11 mouse cellular contexts compared by ENCODE assay signal in genomic region chrX:21484414-21484813, GRCm38 (mm10). TPM values are rescaled to one million over a fixed set of nuclear protein-coding genes. Genes with fewer than 3 reads are reported as not detected.
DNase-seq lines count a peak whose midpoint lies in the region; ATAC-seq lines count a peak whose summit lies in the region.
"Had no signal": no experiment of that assay in that cellular context is flagged by ENCODE, and none has a peak within 500 bp of the region (broad histone marks: within the 10 kb centered on the region; RNA-seq: fewer than 3 reads in every experiment).

Agtr2 (plus strand) TSS chrX:21484544.

- WGBS in embryonic facial prominence, embryonic 11.5 days: 67% methylated on average over 5 of the region's 5 CpGs
- WGBS in embryonic facial prominence, embryonic 10.5 days: 75% methylated on average over 5 of the region's 5 CpGs
- 50% methylated on average over 5 of the region's 5 CpGs for WGBS in kidney, embryonic 16.5 days
- 55% methylated on average over 5 of the region's 5 CpGs for WGBS in neural tube, embryonic 15.5 days

- H3K27ac ChIP-seq in embryonic facial prominence, embryonic 11.5 days (replicated peaks; ENCODE audit: low read depth, low read length): no peak within 1 kb of the TSS
- no peak within 1 kb of the TSS for H3K27ac ChIP-seq in embryonic facial prominence, embryonic 10.5 days (replicated peaks)
- no peak within 1 kb of the TSS for H3K27ac ChIP-seq in kidney, embryonic 16.5 days (ENCODE audit: low read length)
- H3K27ac ChIP-seq in neural tube, embryonic 15.5 days (replicated peaks): no peak within 1 kb of the TSS
- H3K27ac ChIP-seq: liver, embryonic 14.5 days had no signal

- no peak within 1 kb of the TSS for H3K4me2 ChIP-seq in embryonic facial prominence, embryonic 11.5 days (ENCODE audit: low read depth, low read length)
- 0 out of 2 replicates have a peak within 1 kb of the TSS, but pooled peaks have one; percentile 10 for H3K4me2 ChIP-seq in kidney, embryonic 16.5 days (replicated peaks; ENCODE audit: low read depth, low read length)
- H3K4me2 ChIP-seq in neural tube, embryonic 15.5 days: no peak within 1 kb of the TSS; the same call in 1 of the 2 replicates
- H3K4me2 ChIP-seq: heart, embryonic 12.5 days had no signal

- ATAC-seq in embryonic facial prominence, embryonic 11.5 days (replicated peaks; ENCODE audit: insufficient number of reproducible peaks, low FRiP score, low TSS enrichment, low read depth): no peak
- ATAC-seq in kidney, embryonic 16.5 days (ENCODE audit: low FRiP score, low TSS enrichment): no peak
- no peak for ATAC-seq in neural tube, embryonic 15.5 days (ENCODE audit: low FRiP score)

- no peaks in the 10 kb centered on the region for H3K36me3 ChIP-seq in embryonic facial prominence, embryonic 11.5 days (replicated peaks; ENCODE audit: control insufficient read depth, insufficient read depth, low read depth, low read length)
- no peaks in the 10 kb centered on the region for H3K36me3 ChIP-seq in embryonic facial prominence, embryonic 10.5 days (replicated peaks)
- no peaks in the 10 kb centered on the region for H3K36me3 ChIP-seq in kidney, embryonic 16.5 days (ENCODE audit: insufficient read depth, low read length)
- H3K36me3 ChIP-seq in neural tube, embryonic 15.5 days: no peaks in the 10 kb centered on the region
- H3K36me3 ChIP-seq: heart, embryonic 12.5 days had no signal

- H3K9me3 ChIP-seq in embryonic facial prominence, embryonic 11.5 days (replicated peaks; ENCODE audit: control insufficient read depth, low read length): no peaks in the 10 kb centered on the region
- no peaks in the 10 kb centered on the region for H3K9me3 ChIP-seq in embryonic facial prominence, embryonic 10.5 days
- H3K9me3 ChIP-seq in kidney, embryonic 16.5 days (ENCODE audit: low read length): no peaks in the 10 kb centered on the region
- no peaks in the 10 kb centered on the region for H3K9me3 ChIP-seq in neural tube, embryonic 15.5 days (replicated peaks)
- H3K9me3 ChIP-seq: heart, embryonic 12.5 days had no signal

- H3K9ac ChIP-seq in embryonic facial prominence, embryonic 11.5 days (replicated peaks; ENCODE audit: low read length): no peak within 1 kb of the TSS
- H3K9ac ChIP-seq in kidney, embryonic 16.5 days (replicated peaks; ENCODE audit: low read length): no peak within 1 kb of the TSS
- no peak within 1 kb of the TSS for H3K9ac ChIP-seq in neural tube, embryonic 15.5 days (replicated peaks)
- H3K9ac ChIP-seq: heart, embryonic 12.5 days; liver, embryonic 14.5 days had no signal

- no peak within 1 kb of the TSS for H3K4me3 ChIP-seq in embryonic facial prominence, embryonic 11.5 days (ENCODE audit: low read depth, low read length)
- no peak within 1 kb of the TSS for H3K4me3 ChIP-seq in embryonic facial prominence, embryonic 10.5 days
- peak within 1 kb of the TSS; percentile 27; the same call in 1 of the 2 replicates for H3K4me3 ChIP-seq in kidney, embryonic 16.5 days (ENCODE audit: low read length)
- peak within 1 kb of the TSS; percentile 15; the same call in 1 of the 2 replicates for H3K4me3 ChIP-seq in neural tube, embryonic 15.5 days (replicated peaks)
- H3K4me3 ChIP-seq: heart, embryonic 12.5 days had no signal

- DNase-seq in embryonic facial prominence, embryonic 11.5 days (ENCODE audit: low spot score): peak; percentile 1
- no peak for DNase-seq in embryonic facial prominence, embryonic 10.5 days (ENCODE audit: low spot score)
- no peak for DNase-seq in kidney, postnatal 4 days
- peak; percentile 9 for DNase-seq in brain, adult 2 months (ENCODE audit: low read depth, low spot score)
- no peak for DNase-seq in right cerebral cortex, postnatal 4 days
- no peak for DNase-seq in right cerebral cortex, adult 18-20 months
- DNase-seq: cerebellum, adult 11 months had no signal

- H3K4me1 ChIP-seq in embryonic facial prominence, embryonic 11.5 days (ENCODE audit: control insufficient read depth, insufficient read depth, low read length): no peaks in the 10 kb centered on the region
- H3K4me1 ChIP-seq in embryonic facial prominence, embryonic 10.5 days: no peaks in the 10 kb centered on the region
- no peaks in the 10 kb centered on the region for H3K4me1 ChIP-seq in kidney, embryonic 16.5 days (ENCODE audit: insufficient read depth, low read length)
- H3K4me1 ChIP-seq in neural tube, embryonic 15.5 days: no peaks in the 10 kb centered on the region
- H3K4me1 ChIP-seq: heart, embryonic 12.5 days had no signal

- no peaks in the 10 kb centered on the region for H3K27me3 ChIP-seq in embryonic facial prominence, embryonic 11.5 days (ENCODE audit: control insufficient read depth, insufficient read depth, low read length)
- H3K27me3 ChIP-seq in embryonic facial prominence, embryonic 10.5 days (replicated peaks; ENCODE audit: low read depth, poor library complexity, severe bottlenecking): no peaks in the 10 kb centered on the region
- no peaks in the 10 kb centered on the region for H3K27me3 ChIP-seq in kidney, embryonic 16.5 days (ENCODE audit: insufficient read depth, low read length)
- no peaks in the 10 kb centered on the region for H3K27me3 ChIP-seq in neural tube, embryonic 15.5 days (replicated peaks)
- H3K27me3 ChIP-seq: heart, embryonic 12.5 days had no signal

RNA-seq across cellular contexts. Expression of gene Agtr2, which starts in this region (rescaled TPM):
- polyA plus RNA-seq in embryonic facial prominence, embryonic 11.5 days (2014; fragmentation: Nextera tagmentation; extraction: Ambion mirVana): 6.4 and 11.2 TPM in 2 replicates
- polyA plus RNA-seq in embryonic facial prominence, embryonic 10.5 days (2016; fragmentation: Nextera tagmentation; extraction: Ambion mirVana): 0.28 and 0.65 TPM in 2 replicates
- polyA plus RNA-seq in kidney, embryonic 16.5 days (2015; fragmentation: Nextera tagmentation; extraction: Ambion mirVana): 53.6 and 58.6 TPM in 2 replicates
- polyA plus RNA-seq in neural tube, embryonic 15.5 days (2015; fragmentation: Nextera tagmentation; extraction: Ambion mirVana): 12.6 and 13.8 TPM in 2 replicates

Comparison
In these comparisons a context has a peak if more than half of its experiments do, and no peak if none do; other contexts are left out.
1. DNase-seq: peak in embryonic facial prominence, embryonic 11.5 days (single experiment) and brain, adult 2 months (single experiment); none in embryonic facial prominence, embryonic 10.5 days (single experiment), kidney, postnatal 4 days (0 of 2), right cerebral cortex, postnatal 4 days (single experiment) and right cerebral cortex, adult 18-20 months (single experiment).
2. H3K4me3 ChIP-seq: peak in kidney, embryonic 16.5 days (single experiment) and neural tube, embryonic 15.5 days (single experiment); none in embryonic facial prominence, embryonic 11.5 days (single experiment) and embryonic facial prominence, embryonic 10.5 days (single experiment).